Mouse (Mus musculus): ENCODE measurements around the gene Mrvi1.

Gene Mrvi1

DNA sequence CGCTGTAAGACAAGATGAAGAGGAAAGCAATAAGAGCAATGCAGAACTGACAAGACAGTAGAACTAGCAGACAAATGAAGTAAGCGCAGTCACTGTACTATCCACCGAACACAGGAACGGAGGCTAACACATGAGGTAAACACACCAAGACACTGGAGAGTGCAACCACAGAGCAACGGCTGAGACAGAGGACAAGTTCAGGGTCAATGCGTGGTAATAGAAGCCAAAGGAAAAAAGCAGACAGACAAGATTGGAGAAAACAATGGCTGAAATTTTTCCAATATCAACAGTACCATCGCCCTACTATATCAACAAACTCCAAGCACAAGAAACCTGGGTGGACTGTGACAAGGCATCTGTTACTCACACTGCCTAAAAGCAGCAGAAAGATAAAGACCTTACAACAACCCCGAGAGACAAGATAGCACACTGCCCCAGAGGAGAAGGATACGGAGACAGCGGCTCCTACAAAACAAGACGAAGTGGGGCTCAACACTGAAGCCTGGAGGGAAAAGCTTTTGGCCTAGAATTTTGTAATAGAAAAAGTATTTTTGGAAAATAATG, 163.4 kb downstream of the Mrvi1 start:
- in situ Hi-C loops (cut with MboI; ENCODE audit: low pct_unique_long_range_greater_than_20kb in 1 of 2, low sequenced_read_pairs in 2 of 2, unreplicated experiment in 1 of 2), result loop anchor here (5.0 to 10.0 kb wide), 2 partner anchors 108 to 196 kb away; no protein-coding TSS in a partner anchor
